Mouse (Mus musculus) midbrain, embryonic 16.5 days (tissue): ENCODE measurements around the gene Gm20388. TPM values are rescaled to one million over a fixed set of nuclear protein-coding genes. Genes with fewer than 3 reads are reported as not detected.

ENCODE experiments used
- ATAC-seq: fragments of 200-750 bp; cut with Nextera tagmentation; 2 replicates; pipeline ENCODE4 v1.8.0; 2017; ENCODE audit warnings: moderate TSS enrichment
- H3K27ac ChIP-seq: fragments of 300-500 bp; sonication (generic); 2 replicates; pipeline ENCODE4 v1.5.1; 2014; ENCODE audit warnings: mild to moderate bottlenecking, low read length, mixed read lengths
- H3K27me3 ChIP-seq: fragments of 300-500 bp; sonication (generic); 2 replicates; pipeline ENCODE4 v1.6.1; 2014; ENCODE audit warnings: low read depth, low read length, mixed read lengths; ENCODE audit not compliant: control insufficient read depth, insufficient read depth
- H3K36me3 ChIP-seq: fragments of 300-500 bp; sonication (generic); 2 replicates; pipeline ENCODE4 v1.6.1; 2014; ENCODE audit warnings: mild to moderate bottlenecking, low read length, moderate library complexity, mixed read lengths; ENCODE audit not compliant: control insufficient read depth, insufficient read depth
- H3K4me1 ChIP-seq: fragments of 300-500 bp; sonication (generic); 2 replicates; pipeline ENCODE4 v1.6.1; 2014; ENCODE audit warnings: mild to moderate bottlenecking, low read length, mixed read lengths; ENCODE audit not compliant: control insufficient read depth, insufficient read depth
- H3K4me2 ChIP-seq: fragments of 300-500 bp; sonication (generic); 2 replicates; pipeline ENCODE4 v1.6.1; 2014; ENCODE audit warnings: mild to moderate bottlenecking, low read length, mixed read lengths
- H3K4me3 ChIP-seq: fragments of 300-500 bp; sonication (generic); 2 replicates; pipeline ENCODE4 v1.5.1; 2014; ENCODE audit warnings: low read depth, mild to moderate bottlenecking, low read length, moderate library complexity, mixed read lengths
- H3K9ac ChIP-seq: fragments of 300-500 bp; sonication (generic); 2 replicates; pipeline ENCODE4 v1.6.1; 2014; ENCODE audit warnings: low read depth, low read length, mixed read lengths
- H3K9me3 ChIP-seq: fragments of 300-500 bp; sonication (generic); replicated peaks from 2 replicates; pipeline ENCODE4 v1.6.1; 2014; ENCODE audit warnings: mild to moderate bottlenecking, low read length, mixed read lengths; ENCODE audit not compliant: control insufficient read depth, poor library complexity, severe bottlenecking
- WGBS: fragments of 180-500 bp; shearing (Covaris S2); extraction: QIAGEN DNeasy Blood & Tissue Kit; methylation state at CpG from one replicate; pipeline ENCODE4 v1.1.7; 2014; 5-methylcytosine and 5-hydroxymethylcytosine counted together
- polyA plus RNA-seq: library from polyadenylated mRNA; unstranded; fragments of >200 nt; fragmentation: Nextera tagmentation; extraction: Ambion mirVana; gene quantifications from 2 replicates; pipeline ENCODE4 v1.2.1, GENCODE M21; 2015

Gm20388 gene
- polyA plus RNA-seq, 1 experiment from 2014 or later, result 7.5 TPM

DNA sequence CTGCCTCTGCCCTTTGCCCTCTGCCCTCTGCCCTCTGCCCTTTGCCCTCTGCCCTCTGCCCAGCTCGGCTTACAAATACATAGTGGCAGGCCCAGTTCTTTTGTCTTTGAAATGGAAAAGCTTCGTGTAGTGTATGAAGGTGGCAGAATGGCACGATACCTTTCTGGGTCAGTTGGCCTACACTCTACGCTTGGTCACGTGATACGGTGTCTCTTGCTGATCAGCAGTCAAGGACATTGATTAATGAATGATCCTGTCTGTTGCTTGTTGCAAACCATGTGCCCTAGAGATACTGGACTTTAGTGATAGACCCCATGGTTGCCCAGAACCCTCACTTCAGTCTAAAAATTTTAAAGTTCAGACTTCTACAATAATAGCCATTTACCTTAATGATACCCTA, 4400.5 kb downstream of the Gm20388 start:
- WGBS, result 82% methylated on average over 6 of the region's 6 CpGs
- Histone ChIP-seq H3K4me3 (no peak overlapping the region), H3K27ac (no peak overlapping the region), H3K4me2 (no peak overlapping the region), H3K36me3 (no peaks in the 10 kb centered on the region), H3K27me3 (no peaks in the 10 kb centered on the region), H3K9ac (no peak overlapping the region), H3K4me1 (peaks cover 14% of the 10 kb centered on the region), H3K9me3 (no peaks in the 10 kb centered on the region)
- no peak for ATAC-seq

DNA sequence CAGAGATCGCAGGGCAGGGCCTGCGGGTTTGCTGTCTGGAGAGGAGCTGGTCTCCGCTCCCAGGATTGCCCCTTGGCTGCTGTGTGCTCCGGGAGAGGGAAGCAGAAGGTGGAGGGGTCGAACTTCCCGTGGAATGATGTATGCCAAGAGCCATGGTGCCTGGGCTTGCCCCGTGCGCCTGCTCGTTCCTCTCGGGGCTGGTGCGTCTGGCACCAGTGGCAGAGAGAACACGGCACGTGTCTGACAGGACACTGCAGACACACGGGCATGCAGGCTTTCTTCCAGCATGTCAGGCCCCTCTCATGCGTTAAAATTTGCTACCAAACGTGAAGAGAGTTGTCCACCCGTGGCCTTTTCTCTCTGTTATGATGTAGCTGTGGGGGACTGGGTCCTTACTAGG, 4401.1 kb downstream of the Gm20388 start:
- WGBS, result 92% methylated on average over 17 of the region's 17 CpGs
- Histone ChIP-seq H3K4me1 (peaks cover 18% of the 10 kb centered on the region), H3K27me3 (no peaks in the 10 kb centered on the region), H3K27ac (no peak overlapping the region), H3K4me2 (no peak overlapping the region), H3K4me3 (no peak overlapping the region), H3K9ac (no peak overlapping the region), H3K36me3 (no peaks in the 10 kb centered on the region), H3K9me3 (no peaks in the 10 kb centered on the region)
- no peak for ATAC-seq

GRCm38 (mm10) chr8:124312228-124312627, 4401.6 kb downstream of the Gm20388 start:
- H3K4me1 ChIP-seq, result peaks cover 22% of the 10 kb centered on the region

GRCm38 (mm10) chr8:124314803-124315202, 4404.2 kb downstream of the Gm20388 start:
- H3K27ac ChIP-seq, result no peak overlapping the region
- ATAC-seq, result peak; percentile 26; the same call in 1 of the 2 replicates
- H3K4me1 ChIP-seq, result peaks cover 27% of the 10 kb centered on the region
- H3K36me3 ChIP-seq, result no peaks in the 10 kb centered on the region
- no peak overlapping the region for H3K9ac ChIP-seq
- no peaks in the 10 kb centered on the region for H3K9me3 ChIP-seq
- WGBS, result 20% methylated on average over 10 of the region's 10 CpGs
- H3K4me3 ChIP-seq, result no peak overlapping the region
- H3K27me3 ChIP-seq, result no peaks in the 10 kb centered on the region
- H3K4me2 ChIP-seq, result no peak overlapping the region

More at GRCm38 (mm10) chr8:124312228-124312627, 4401.6 kb downstream of the Gm20388 start:
- no peak overlapping the region for H3K4me2 ChIP-seq
- H3K9ac ChIP-seq, result no peak overlapping the region
- no peaks in the 10 kb centered on the region for H3K36me3 ChIP-seq
- ATAC-seq, result no peak
- H3K27ac ChIP-seq, result no peak overlapping the region
- H3K27me3 ChIP-seq, result no peaks in the 10 kb centered on the region
- H3K9me3 ChIP-seq, result no peaks in the 10 kb centered on the region
- WGBS, result 98% methylated on average over 10 of the region's 10 CpGs
- no peak overlapping the region for H3K4me3 ChIP-seq

- H3K4me1 ChIP-seq, result peaks cover 35% of the 10 kb centered on the region
- H3K36me3 ChIP-seq, result no peaks in the 10 kb centered on the region
- H3K27me3 ChIP-seq, result no peaks in the 10 kb centered on the region
- ATAC-seq, result 0 out of 2 replicates have a peak, but pooled peaks have one; percentile 15
- H3K9me3 ChIP-seq, result no peaks in the 10 kb centered on the region
- H3K4me3 ChIP-seq, result no peak overlapping the region
- no peak overlapping the region for H3K27ac ChIP-seq
- H3K4me2 ChIP-seq, result no peak overlapping the region
- no peak overlapping the region for H3K9ac ChIP-seq
- WGBS, result 53% methylated on average over 12 of the region's 12 CpGs
These were observed 4406.0 kb downstream of the Gm20388 start for GRCm38 (mm10) chr8:124316466-124317136.

DNA sequence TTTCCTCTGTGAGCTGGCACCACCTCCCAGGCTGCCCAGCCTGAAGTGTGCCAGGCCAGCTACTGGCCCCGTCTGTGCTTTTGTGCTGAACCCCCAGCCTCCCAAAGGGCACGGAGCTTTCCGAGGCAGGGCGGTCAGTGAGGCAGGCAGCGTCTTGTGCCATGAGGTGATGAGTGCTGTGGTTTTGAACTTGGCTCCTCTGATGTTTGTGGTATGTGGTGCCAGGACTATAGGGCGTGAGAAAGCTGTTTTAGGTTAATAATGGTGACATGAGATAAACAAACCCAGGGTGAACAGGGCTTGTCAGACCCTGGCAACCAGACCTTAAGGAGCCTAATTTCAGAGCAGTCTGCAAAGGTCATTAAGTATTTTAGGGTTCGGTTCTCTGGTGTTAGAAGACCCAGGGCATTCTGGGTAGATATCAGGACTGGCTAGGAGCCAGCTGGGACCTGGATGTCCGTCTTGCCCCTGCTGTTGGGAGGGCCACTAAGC, 4406.6 kb downstream of the Gm20388 start:
- no peak overlapping the region for H3K4me3 ChIP-seq
- WGBS, result 62% methylated on average over 8 of the region's 8 CpGs
- no peaks in the 10 kb centered on the region for H3K27me3 ChIP-seq
- no peaks in the 10 kb centered on the region for H3K36me3 ChIP-seq
- peaks cover 41% of the 10 kb centered on the region for H3K4me1 ChIP-seq
- no peak for ATAC-seq
- H3K4me2 ChIP-seq, result no peak overlapping the region
- no peak overlapping the region for H3K27ac ChIP-seq
- no peak overlapping the region for H3K9ac ChIP-seq
- H3K9me3 ChIP-seq, result no peaks in the 10 kb centered on the region

DNA sequence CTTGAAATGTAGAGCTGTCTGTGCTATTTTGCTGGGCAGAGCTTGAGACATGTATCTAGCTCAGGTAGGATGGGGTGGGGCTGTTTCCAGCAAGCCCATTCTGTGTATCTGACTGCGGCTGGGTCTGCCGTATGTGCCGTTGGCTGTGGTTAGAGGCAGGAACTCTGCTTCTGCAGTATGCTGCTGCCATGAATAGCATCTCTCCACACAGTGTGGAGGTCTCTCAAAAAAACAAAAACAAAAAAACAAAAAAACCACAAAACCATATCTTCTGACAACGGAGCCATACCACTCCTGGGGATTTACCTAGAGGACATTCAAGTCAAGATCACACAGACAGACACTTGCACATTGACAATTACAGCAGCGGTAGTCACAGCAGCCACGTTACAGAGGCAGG, 4407.2 kb downstream of the Gm20388 start:
- no peaks in the 10 kb centered on the region for H3K27me3 ChIP-seq
- no peak for ATAC-seq
- H3K4me3 ChIP-seq, result no peak overlapping the region
- H3K9ac ChIP-seq, result no peak overlapping the region
- H3K36me3 ChIP-seq, result no peaks in the 10 kb centered on the region
- H3K9me3 ChIP-seq, result no peaks in the 10 kb centered on the region
- 75% methylated on average over 6 of the region's 6 CpGs for WGBS
- H3K27ac ChIP-seq, result no peak overlapping the region
- peaks cover 41% of the 10 kb centered on the region for H3K4me1 ChIP-seq
- H3K4me2 ChIP-seq, result no peak overlapping the region

DNA sequence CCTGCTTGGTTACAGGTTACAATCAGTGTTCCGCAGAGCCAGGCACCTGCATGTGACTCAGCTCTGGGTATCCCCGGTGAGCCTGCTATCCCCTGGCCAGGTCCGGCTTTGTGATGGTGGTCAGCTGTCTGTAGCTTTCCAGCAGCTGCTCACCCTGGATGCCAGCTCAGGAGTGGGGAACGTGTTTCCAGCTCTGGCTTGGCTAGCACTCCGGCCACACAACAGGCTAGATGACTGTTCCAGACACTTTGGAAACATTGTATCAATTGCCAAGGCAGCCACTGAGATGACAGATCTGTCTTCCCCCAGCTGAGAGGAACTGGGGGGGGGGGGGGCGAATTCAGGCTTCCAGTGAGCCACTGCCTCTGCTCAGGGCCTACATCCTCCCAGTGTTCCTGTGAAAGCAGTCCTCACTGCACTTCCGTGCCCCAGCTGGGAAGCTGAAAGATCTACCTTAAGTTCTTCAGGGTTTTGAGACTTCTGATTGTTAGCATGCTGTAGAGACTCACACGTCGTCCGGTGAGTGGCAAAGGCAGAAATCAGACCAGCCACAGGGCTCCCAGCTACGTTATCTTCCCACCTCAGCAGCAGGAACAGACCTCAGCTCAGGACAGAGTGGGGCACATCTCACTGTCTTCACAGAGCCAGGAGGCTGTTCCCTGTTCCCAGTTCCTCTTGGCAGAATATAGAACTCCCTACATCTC, 4408.1 kb downstream of the Gm20388 start:
- Histone ChIP-seq H3K27me3 (no peaks in the 10 kb centered on the region), H3K9ac (no peak overlapping the region), H3K4me2 (no peak overlapping the region), H3K4me3 (no peak overlapping the region), H3K36me3 (peaks cover 2% of the 10 kb centered on the region; the same call in 1 of the 2 replicates), H3K4me1 (peaks cover 41% of the 10 kb centered on the region), H3K9me3 (no peaks in the 10 kb centered on the region), H3K27ac (no peak overlapping the region)
- ATAC-seq, result no peak
- WGBS, result 68% methylated on average over 11 of the region's 11 CpGs

DNA sequence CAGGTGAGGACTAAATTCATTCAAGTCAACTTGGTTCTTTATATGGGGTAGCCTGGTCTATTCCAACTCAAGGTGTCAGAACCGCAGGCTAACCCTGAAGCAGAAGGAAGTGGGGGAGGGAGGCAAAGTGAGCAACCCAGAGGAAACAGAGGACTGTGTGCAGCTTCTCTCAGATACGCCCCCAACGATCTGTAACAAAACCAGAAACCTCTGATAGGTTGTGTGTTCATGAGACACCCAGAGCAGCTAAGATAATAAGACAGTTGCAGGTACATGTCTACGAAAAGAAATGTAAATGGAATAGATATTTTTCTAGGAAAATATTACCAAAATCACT, 4408.6 kb downstream of the Gm20388 start:
- Histone ChIP-seq H3K9ac (no peak overlapping the region), H3K27ac (no peak overlapping the region), H3K27me3 (no peaks in the 10 kb centered on the region), H3K36me3 (peaks cover 5% of the 10 kb centered on the region; the same call in 1 of the 2 replicates), H3K9me3 (no peaks in the 10 kb centered on the region), H3K4me1 (peaks cover 38% of the 10 kb centered on the region), H3K4me2 (no peak overlapping the region), H3K4me3 (no peak overlapping the region)
- no peak for ATAC-seq
- 89% methylated on average over 4 of the region's 4 CpGs for WGBS
